Mouse (Mus musculus) left cerebral cortex, adult 18-20 months (tissue): ENCODE data around the gene Ecel1. TPM values are rescaled to one million over a fixed set of nuclear protein-coding genes. Genes with fewer than 3 reads are reported as not detected.

ENCODE experiments used
- DNase-seq, 2 experiments: peaks; one replicate each; pipeline ENCODE4 v3.0.0; 2021 to 2022; ENCODE audit warnings: low spot score in 2 of 2, mixed read lengths in 1 of 2
- total RNA-seq, 2 experiments: library from RNA; stranded (reverse); gene quantifications; 2 replicates each; pipeline ENCODE4 v1.2.3; 2021

The Ecel1 gene
- total RNA-seq, 2 experiments from 2014 or later, result 11.1 to 13.4 TPM

DNA sequence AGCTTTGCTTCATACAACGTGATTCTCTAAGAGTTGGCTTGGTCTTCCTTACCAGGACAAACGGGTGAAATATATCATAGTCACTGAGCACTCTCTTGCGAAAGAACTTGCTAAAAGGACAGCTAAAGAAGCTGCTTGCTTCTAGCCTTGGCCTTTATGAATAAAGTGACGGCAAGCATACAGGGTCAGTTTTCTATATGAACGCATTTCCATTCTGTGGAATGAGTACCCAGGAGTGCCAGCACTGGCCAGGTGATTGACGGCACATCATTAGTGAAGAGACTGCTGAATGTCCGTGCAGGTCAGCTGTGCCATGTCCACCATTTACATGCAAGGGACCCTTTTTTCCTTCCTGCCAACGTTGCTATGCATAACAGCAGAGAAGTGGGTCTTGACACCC is 49.8 kb downstream of the Ecel1 start:
- DNase-seq, result no peak

DNA sequence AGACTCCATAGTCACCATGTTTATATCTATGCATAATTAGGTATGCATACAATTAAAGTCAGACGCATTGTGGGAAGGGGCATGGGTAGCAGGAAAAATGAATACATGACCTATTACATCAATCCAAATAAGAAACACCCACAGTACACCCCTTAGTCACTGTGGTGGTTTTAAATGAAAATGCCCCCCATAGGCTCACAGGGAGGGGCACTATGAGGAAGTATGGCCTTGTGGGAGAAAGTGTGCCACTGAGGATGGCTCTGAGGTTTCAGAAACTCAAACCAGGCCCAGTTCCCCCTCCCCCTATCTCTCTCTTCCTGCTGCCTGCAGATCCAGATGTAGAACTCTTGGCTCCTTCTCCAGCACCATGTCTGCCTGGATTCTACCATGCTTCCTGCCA is 52.4 kb downstream of the Ecel1 start:
- no peak for DNase-seq

DNA sequence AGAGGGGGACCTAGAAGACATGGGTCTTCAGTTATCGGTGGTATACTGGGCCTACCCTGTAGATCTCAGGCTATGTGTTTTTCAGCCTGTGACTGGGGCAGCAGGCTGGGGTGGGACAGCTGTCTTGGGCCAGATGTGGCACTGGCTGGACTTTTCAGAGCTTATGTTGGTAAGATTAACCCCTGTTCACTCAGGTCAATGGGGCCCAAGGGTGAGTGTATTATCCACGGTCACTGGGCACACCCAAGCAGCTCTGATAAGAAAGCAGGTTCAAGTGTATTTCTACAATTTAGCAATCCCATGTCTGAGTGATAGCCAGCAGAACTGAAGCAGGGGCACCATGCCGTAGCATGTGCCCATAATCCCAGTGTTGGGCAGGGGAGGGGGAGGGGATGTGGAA is 54.2 kb downstream of the Ecel1 start:
- DNase-seq, result no peak

DNA sequence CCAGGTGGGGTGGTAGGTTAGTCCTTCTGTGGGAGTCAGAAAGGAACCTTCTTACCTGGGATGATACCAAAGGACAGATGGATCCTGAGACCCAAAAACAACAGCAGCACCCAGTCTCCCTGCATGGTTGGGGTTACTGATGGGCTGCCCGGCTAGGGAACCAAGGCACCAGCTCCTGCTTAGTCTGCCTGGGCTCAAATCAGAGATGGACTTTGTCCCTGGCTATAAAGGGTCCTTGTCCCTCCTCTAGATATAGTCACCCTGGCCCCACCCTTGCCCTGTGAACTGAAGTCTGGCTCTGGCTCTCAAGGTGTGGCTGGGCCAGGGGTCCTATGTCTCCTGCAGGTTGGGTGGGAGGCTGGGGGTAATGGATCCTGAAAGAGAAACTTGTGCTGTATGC is 54.9 kb downstream of the Ecel1 start, which contains the start of gene Alpi:
Gene Alpi (minus strand): TSS at position 196 of the 400 bp plus-strand sequence.
- DNase-seq, result no peak

DNA sequence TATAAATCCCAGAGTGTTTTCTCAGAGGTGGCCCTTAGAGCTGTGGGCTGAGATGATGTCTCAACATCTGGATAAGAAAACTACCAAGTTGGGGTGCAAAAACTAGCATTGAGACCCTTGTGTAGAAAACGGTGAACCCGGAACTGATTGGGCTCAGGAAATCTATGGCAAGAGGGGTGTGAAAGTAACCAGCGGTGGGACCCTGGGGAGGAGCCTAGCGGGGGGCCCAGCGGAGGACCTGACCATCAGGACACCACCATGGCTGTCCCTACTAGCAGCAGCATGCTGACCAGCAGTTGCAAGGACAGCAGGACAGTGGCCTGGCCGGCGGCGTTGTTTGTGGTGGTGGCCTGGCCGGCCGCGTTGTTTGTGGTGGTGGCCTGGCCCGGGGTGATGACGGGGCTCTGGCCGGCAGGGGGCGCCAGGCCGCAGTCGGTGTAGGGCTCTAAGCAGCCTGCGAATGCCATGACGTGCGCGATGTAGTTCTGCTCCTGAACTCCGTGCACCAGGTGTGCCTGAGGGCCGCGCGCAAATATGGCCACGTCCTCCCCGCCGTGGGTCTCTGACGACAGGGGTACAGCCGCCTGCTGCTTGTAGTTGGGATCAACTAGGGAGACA is 57.9 kb downstream of the Ecel1 start:
- peak; percentile 22 to 55 for DNase-seq

Other genes with a start within 250 kb of the Ecel1 start
- gene Alppl2, start 66.6 kb downstream of the Ecel1 start, total RNA-seq, result not detected
- under 1 TPM in 1 of 2 experiments, not detected in 1; 0.14 TPM for gene Alpi, start 54.9 kb downstream of the Ecel1 start, total RNA-seq
- not detected for gene Akp3, start 31.5 kb downstream of the Ecel1 start, total RNA-seq
- 1 to 10 TPM in 1 of 2 experiments, under 1 TPM in 1; 0.61 to 2.1 TPM for gene Prss56, start 26.8 kb upstream of the Ecel1 start, total RNA-seq
- not detected for gene Chrnd, start 34.1 kb upstream of the Ecel1 start, total RNA-seq
- gene Chrng, start 48.1 kb upstream of the Ecel1 start, total RNA-seq, result not detected
- 10 to 100 TPM; 57.5 to 58.6 TPM for gene Eif4e2, start 57.4 kb upstream of the Ecel1 start, total RNA-seq
- gene Efhd1, start 107.8 kb upstream of the Ecel1 start, total RNA-seq, result 10 to 100 TPM; 12.6 to 14.7 TPM
- gene Gigyf2, start 170.5 kb upstream of the Ecel1 start, total RNA-seq, result 100 to 1,000 TPM; 133 to 144 TPM
- 1 to 10 TPM; 3.1 to 4.5 TPM for gene Kcnj13, start 238.2 kb upstream of the Ecel1 start, total RNA-seq